Mouse (Mus musculus): ENCODE measurements around the gene Znrf4.
"Not testable (repeated sequence)": the region's sequence is repeated elsewhere in the genome, so short reads cannot be mapped to it uniquely, and the experiment has no call there.

Znrf4 gene

GRCm38 (mm10) chr17:56524943-56525342, 12.7 kb upstream of the Znrf4 start:
- no peak for DNase-seq

DNA sequence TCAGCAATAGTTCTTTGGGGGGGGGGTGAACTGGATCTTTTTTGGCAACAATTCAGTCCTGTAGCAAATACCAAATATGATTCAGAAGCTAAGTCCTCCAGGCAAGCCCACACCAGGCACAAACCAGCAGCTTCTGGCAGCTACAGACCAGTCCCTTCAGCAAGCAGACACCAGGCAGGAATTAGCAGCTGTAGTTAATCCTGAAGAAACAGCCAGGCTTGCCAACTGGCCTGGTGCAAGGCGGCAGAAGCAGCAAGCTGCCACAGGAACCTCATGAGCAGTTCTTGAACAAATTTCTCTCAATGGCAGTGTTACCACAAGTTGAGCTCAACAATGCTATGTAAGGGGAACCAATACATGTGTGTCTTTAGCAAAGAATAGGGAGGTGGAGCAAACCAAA, 10.5 kb upstream of the Znrf4 start:
- no peak for DNase-seq

DNA sequence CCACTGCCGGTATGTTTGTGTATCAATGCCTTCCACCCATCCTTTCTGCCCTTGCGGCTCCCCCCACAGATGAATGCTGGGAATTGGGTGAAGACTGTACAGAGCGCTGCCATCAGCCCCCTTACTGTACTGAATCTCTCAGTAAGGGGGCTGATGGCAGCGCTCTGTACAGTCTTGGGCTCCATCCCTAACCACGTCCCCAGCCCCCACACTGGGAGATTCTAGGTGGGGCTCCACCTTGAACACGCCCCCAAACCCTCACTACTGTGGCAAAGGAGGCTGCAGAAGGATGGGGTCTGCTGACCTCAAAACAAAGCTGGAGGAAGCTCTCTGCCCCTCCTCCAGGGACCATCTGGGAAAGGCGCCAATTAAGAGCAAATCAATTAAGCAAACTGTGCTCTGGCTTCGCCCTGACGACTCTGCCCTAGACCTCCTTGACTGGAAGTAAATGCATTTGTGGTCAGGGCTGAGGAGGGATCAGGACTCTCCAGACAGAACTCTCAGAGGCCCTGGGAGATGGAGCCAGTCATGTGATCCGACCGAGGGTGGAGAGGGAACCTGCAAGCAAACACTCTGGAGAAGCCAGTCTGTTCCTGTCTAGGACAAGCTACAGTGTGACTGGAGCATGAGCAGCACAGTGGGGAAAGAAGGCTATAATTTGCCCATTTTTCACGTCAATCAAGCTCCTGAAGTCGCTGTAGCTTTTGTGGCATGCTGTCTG, 3.6 kb upstream of the Znrf4 start:
- peak in 1 of 2 experiments; percentile 5 for DNase-seq

GRCm38 (mm10) chr17:56514916-56515315, 2.7 kb upstream of the Znrf4 start:
- no peak for DNase-seq

- DNase-seq, result no peak
Measured at GRCm38 (mm10) chr17:56514330-56514729, 2.1 kb upstream of the Znrf4 start.

DNA sequence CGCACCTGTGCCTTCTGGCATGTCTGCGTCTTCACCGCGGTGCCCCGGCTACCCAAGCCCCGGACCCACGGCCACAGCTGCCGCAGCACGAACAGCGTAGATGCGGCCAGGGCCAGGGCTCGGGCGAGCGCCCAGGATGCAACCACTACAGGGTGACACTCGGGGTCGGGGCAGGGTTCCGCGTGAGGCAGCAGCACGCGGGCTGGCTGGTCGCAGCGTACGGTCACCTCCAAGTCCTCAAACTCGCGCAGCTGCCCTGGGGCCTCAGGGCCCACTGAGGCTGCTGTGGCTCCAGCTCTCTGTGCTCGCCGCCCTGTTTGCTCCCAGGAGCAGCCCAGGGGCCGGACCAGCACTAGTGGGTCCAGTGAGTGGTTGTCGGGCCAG, 532 bp downstream of the Znrf4 start:
- DNase-seq, result no peak

DNA sequence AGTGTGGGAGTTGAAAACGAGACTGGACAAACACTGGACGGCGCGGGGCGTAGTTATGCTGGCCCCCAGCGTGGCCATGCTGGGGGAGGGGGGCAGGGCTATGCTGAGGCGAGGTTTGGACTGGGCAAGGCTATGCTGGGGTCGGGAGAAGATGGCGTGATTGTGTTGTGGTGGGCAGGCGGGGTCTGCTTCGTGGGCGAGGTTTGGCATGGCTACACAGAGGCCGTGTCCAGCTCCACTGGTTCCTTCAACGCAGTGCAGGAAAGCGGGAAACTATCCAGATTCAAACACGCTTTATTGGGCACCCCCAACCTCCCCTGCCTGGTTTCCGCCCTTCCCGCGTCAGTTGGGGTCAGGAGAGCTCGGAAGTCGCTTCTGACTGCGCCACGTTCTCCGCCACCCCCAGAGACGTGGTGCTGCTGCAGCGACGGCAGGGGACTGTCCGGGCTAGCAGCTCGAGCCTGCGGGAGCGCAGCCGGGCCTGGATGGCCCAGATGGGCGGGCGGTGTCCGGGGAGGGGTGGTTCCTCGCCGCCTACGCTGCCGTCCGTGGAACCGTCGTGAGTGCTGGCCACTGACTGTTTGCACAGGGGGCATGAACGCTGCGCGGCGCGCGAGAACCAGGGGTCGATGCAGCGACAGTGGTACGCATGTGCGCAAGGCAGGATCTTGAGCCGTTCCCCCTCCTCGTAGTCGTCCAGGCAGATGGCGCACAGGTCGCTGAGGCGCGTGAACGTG, 1.1 kb downstream of the Znrf4 start:
- no peak for DNase-seq

DNA sequence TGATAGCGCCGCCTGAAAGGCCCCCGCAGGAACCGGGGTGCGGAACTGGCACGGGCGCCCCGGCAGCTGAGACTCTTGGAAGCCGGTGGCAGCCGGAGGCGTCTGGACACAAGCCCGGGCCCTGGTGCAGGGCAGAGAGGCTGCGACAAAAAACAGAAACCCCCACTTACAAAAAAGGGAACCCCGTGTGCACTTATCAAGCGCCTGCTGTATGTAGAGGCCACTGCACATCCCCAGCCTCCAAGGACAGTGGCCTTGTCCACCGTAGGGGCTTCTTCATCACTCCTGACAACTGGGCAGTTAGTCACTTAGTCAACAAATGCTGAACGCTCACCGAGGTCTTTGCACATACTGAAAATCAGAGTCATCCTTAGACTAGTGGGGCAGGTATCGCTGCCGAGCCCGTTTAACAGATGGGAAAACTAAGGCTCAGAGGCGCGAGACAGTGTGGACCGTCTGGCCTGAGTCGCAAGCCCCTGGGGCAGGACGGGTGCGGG, 1.7 kb downstream of the Znrf4 start:
- no peak for DNase-seq

GRCm38 (mm10) chr17:56509707-56510472, 2.3 kb downstream of the Znrf4 start:
- peak in 1 of 2 experiments; percentile 22 for DNase-seq

DNA sequence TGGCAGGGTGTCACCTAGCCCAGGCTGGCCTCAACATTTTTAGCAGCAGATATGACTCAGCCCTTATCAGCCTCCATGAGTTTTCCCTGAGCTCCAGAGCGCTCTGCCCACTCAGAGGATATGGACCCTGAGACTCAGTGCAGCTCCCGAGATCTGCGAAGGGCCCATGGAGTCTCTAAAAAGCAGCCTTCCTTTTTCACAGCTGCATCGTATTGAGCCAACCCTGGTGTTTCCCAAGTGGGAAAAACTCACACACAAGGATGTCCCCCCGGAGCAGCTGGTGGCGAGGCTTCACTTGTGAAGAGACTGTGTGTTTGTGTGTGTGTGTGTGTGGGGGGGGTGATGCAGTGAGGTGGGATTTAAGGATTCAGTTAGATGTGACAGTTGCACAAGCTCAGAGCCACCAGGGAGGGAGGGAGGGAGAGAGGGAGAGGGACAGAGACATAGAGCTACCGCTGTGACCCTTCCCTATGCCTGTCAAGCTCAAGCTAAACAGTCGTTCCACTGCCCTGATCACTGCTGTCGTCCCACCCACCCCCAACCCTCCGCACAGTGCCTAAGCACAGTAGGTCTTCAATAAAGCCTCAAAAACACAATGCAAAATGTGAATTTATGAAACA, 3.1 kb downstream of the Znrf4 start:
- DNase-seq, result no peak

GRCm38 (mm10) chr17:56507161-56508068, 4.8 kb downstream of the Znrf4 start:
- peak; percentile 94 to 96 for DNase-seq

DNA sequence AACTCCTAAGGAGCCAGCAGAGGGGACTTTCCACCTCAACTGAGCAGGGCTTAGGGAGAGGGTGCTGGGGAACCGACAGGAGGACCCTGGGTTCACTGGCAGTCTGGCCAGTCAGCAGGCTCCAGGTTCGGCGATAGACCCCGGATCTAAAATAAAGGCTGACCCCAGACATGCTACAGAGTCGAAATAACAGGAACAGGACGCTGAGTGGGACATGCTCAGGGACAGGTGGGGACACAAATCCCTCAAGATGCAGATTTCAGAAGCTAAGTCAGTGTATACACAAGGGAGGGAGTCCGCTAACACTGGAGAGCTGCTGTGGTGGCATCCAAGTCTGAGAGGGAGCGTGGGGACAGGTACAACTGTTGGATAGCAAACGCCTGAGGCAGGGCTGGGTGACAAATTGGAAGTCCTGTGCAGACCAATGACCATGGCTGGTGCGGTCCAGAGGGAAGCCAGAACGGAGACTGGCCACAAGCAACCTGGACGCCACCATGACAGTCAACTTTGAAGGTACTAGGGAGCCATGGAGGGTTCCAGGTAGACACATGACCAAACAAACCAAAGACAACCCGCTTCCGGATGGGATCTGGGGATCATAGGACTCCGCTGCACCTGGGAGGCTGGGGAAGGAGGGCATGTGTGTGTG, 5.7 kb downstream of the Znrf4 start:
- DNase-seq, result no peak

DNA sequence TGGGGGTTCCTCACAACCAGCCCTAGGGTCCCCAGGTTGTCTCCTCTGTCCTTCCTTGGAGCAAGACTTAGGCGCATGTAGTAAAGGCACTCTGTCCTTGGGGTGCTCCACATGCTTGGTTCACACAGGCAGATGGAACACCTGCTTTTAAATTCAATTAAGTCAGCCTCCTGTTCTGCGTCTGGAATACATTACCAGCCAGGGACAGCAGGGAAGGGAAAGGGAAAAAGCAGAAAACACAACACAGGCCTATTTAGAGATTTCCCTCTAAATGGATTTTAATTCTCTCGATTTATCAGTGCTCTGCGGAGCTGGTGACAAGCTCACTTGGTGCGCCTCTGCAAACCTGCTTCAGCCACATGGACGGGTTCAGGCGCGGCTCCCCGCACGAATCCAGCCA, 6.8 kb downstream of the Znrf4 start:
- DNase-seq, result no peak

DNA sequence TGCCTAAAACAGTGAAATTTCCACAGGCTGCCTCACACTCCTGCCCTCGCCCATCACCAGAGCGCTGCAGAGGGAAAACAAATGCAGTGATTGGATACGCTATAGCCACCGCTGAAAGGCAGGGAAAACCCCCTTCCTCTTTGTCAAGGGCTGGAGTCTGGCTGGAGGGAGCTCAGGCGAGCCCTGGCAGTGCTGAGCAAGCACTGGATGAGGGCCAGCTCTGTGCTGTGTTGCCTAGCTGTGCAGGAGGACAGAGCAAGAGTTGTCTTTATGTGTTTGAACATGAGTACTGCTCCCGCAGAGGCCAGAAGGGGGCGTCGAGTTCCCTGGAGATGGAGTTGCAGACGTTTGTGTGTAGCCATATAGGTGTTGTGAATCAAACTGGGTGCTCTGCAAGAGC, 9.7 kb downstream of the Znrf4 start:
- peak; percentile 20 to 72 for DNase-seq

DNA sequence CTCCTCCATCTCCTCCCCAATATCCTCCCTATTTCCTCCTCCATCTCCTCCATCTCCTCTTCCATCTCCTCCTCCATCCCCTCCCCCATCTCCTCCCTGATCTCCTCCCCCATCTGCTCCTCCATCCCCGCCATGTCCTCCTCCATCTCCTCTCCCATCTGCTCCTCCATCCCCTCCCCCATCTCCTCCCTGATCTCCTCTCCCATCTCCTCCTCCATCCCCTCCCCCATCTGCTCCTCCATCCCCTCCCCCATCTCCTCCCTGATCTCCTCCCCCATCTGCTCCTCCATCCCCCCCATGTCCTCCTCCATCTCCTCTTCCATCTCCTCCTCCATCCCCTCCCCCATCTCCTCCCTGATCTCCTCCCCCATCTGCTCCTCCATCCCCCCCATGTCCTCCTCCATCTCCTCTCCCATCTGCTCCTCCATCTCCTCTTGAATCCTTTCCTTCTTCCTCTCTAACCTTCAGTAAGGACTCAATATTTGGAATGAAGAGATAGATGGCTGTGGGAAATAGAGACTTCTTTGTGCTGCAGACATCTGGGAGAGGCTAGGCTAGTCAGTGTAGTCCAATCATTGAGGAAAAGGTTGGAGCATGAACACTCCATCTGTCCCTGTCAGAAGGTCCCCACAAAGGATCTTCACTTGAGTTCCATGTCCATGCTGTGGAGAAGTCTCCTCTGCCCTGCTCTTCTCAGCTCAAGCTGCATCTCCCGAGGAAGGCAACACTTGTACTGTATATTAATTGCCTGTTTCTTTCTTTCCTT, 10.4 kb downstream of the Znrf4 start:
- DNase-seq, result not testable (repeated sequence)

- no peak for DNase-seq
Measured at GRCm38 (mm10) chr17:56499229-56499628, 13.0 kb downstream of the Znrf4 start.

DNA sequence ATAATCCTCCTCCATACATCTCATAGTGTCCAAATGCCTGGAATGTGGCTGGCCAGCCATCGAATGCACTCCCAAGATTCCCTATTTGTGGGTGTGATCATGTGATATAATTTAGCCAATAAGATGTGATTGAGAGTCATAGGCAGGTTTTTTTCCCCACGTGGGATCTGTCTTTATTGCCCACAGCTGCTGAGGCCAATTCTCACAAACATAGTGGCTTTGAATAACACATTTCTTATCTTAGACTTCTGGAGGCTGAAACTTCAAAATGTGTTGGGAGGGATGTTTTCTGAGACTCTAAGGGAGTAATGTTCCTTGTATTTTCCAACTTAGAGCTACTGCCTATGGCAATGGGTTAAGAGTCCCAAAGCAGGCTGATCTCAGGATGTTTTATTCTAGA, 17.8 kb downstream of the Znrf4 start:
- no peak for DNase-seq

DNA sequence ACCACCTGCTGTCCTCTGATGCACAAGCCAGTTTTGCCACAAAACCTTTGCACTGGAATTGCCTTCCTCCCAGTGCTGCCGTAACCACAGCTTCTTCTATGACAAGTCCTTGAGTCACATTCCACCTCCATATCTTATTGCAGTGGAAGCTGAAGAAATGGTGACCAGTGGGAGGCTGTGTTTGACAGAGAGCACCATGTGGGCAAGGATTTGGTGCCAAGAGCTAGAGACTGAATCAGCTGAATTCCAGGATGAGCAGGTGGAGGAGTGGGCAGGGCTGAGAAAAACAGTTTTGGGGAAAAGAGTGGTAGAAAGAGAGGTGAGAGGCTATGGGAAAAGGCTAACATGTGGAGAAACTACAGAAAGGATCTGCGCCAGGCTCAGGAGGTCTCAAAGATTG, 18.4 kb downstream of the Znrf4 start:
- no peak for DNase-seq

- DNase-seq, result no peak
Measured at GRCm38 (mm10) chr17:56490438-56491152, 21.6 kb downstream of the Znrf4 start.

- DNase-seq, result no peak
Measured at GRCm38 (mm10) chr17:56488028-56488427, 24.2 kb downstream of the Znrf4 start.
